Mouse (Mus musculus) hindlimb bud, embryonic 11.5 days (tissue): ENCODE results near the gene Nol10.

Experiments
- DNase-seq: peaks from one replicate; pipeline ENCODE4 v3.0.0-alpha.2; 2012; ENCODE audit warnings: low read depth, low spot score; ENCODE audit errors: extremely low spot score

Nol10 gene

GRCm38 (mm10) chr12:17360650-17361049 is 12.4 kb downstream of the Nol10 start:
- no peak for DNase-seq

- no peak for DNase-seq
Measured at GRCm38 (mm10) chr12:17362316-17362715, 14.1 kb downstream of the Nol10 start.

GRCm38 (mm10) chr12:17366981-17367380 is 18.7 kb downstream of the Nol10 start:
- no peak for DNase-seq

GRCm38 (mm10) chr12:17369111-17369510 is 20.9 kb downstream of the Nol10 start:
- DNase-seq = no peak

GRCm38 (mm10) chr12:17369551-17370325 is 21.5 kb downstream of the Nol10 start:
- no peak for DNase-seq

- DNase-seq = no peak
Measured at GRCm38 (mm10) chr12:17371589-17372235, 23.5 kb downstream of the Nol10 start.

- no peak for DNase-seq
Measured at GRCm38 (mm10) chr12:17372696-17373095, 24.4 kb downstream of the Nol10 start.

- no peak for DNase-seq
Measured at GRCm38 (mm10) chr12:17373470-17373975, 25.3 kb downstream of the Nol10 start.

GRCm38 (mm10) chr12:17375243-17375642 is 27.0 kb downstream of the Nol10 start:
- DNase-seq = no peak

- DNase-seq = no peak
Measured at GRCm38 (mm10) chr12:17376521-17376920, 28.3 kb downstream of the Nol10 start.

GRCm38 (mm10) chr12:17380991-17381390 is 32.7 kb downstream of the Nol10 start:
- no peak for DNase-seq

- DNase-seq = no peak
Measured at GRCm38 (mm10) chr12:17382759-17383158, 34.5 kb downstream of the Nol10 start.

- DNase-seq = no peak
Measured at GRCm38 (mm10) chr12:17386896-17387295, 38.6 kb downstream of the Nol10 start.

- peak; percentile 14 for DNase-seq
Measured at GRCm38 (mm10) chr12:17387332-17388135, 39.3 kb downstream of the Nol10 start.

GRCm38 (mm10) chr12:17388136-17388437 is 39.8 kb downstream of the Nol10 start:
- DNase-seq = no peak

GRCm38 (mm10) chr12:17390036-17390435 is 41.8 kb downstream of the Nol10 start:
- no peak for DNase-seq

- DNase-seq = no peak
Measured at GRCm38 (mm10) chr12:17390510-17390909, 42.3 kb downstream of the Nol10 start.

GRCm38 (mm10) chr12:17393148-17393547 is 44.9 kb downstream of the Nol10 start:
- no peak for DNase-seq

- no peak for DNase-seq
Measured at GRCm38 (mm10) chr12:17397150-17397549, 48.9 kb downstream of the Nol10 start.

GRCm38 (mm10) chr12:17401419-17401818 is 53.2 kb downstream of the Nol10 start:
- no peak for DNase-seq

- DNase-seq = no peak
Measured at GRCm38 (mm10) chr12:17402116-17402515, 53.9 kb downstream of the Nol10 start.

- no peak for DNase-seq
Measured at GRCm38 (mm10) chr12:17403998-17404397, 55.7 kb downstream of the Nol10 start.
